Mouse (Mus musculus): ENCODE measurements around the gene Vgf. TPM values are rescaled to one million over a fixed set of nuclear protein-coding genes. Genes with fewer than 3 reads are reported as not detected.

The Vgf gene
- total RNA-seq, 2 experiments from 2014 or later: not detected

DNA sequence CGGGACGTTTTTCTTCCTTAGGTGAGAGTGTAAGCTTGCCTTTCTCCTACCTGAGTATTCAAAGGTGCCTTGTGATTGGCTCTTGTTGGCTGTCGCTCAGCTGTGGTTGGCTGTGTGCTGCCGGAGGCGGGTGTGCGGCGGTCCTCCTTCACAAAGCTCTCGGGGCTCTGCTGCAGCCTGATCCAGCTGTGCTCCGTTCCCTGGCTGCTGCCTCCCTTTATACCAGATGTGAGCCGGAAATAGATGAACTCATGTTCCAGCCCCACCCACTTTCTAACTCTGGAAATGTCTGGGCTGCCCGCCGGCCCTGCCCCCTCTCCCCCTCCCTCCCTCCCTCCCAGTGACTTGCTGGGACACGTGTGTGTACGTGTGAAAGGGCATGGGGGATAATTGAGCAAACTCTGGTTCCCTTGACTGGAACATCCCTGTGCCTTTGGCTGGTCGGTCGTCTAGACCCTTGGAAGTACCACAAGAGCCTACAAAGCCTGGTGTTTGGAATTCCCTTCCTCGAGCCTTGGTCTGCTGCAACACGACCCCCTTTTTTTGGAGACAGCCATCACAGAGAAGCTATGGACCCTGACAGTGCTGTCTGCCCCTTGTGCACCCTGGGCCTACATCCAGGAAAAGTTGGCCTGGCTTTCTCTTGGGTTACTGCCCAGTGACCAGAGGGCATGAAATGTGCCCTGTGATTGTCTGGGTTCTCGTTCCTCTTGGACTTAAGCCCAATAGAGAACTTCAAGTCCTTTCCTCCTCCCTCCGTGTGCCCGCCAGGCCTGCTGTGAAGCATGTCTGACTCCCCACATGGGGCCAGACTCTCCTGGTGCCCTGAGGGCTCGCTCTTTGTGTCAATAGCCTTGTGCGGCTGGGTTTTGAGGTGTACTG lies 46.1 kb downstream of the Vgf start, which contains the start of gene Serpine1:
Serpine1 (minus strand) TSS at position 190 of the 882 bp plus-strand sequence.
- peak; percentile 92 to 96 for DNase-seq

DNA sequence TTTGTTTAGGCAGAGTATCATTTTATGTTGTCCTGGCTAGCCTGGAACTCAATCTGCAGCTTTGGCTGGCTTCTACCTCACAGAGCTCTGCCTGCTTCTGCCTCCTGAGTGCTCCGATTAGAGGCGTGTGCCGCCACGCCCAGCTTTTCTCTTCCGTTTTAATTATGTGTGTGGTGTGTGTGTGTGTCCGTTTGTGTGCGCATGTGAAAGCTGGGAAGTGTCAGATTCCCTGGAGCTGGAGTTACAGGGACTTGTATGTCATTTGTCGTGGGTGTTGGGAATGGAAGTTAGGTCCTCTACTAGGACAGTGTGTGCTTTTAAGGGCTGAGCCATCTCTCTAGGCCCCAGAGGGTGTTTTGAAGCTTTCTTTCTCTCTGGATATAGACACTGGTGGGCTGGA lies 46.9 kb downstream of the Vgf start:
- DNase-seq: peak in 1 of 2 experiments; percentile 37

DNA sequence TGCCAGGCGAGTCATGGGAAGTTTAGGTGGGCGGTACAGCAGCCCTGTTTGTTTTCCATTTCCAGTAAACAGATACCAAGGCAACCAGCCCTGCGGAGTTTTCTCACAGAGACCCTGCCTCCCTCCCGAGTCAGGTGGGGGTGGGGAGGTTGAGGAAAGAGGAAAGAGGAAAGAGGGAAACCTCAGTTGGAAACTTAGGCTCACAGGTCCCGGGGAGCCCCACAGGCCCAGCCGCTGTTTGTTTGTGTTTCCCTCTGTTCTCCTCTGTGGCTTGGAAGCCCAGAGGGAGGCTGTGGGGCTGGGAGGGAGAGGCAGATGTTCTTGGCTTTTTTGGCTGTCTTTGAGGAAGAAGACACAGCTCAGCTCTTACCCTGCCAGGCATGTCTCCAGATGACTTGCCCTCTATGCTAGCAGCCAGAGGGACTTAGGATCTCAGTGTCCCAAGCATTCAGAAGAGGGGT lies 48.0 kb downstream of the Vgf start:
- peak; percentile 67 to 78 for DNase-seq

DNA sequence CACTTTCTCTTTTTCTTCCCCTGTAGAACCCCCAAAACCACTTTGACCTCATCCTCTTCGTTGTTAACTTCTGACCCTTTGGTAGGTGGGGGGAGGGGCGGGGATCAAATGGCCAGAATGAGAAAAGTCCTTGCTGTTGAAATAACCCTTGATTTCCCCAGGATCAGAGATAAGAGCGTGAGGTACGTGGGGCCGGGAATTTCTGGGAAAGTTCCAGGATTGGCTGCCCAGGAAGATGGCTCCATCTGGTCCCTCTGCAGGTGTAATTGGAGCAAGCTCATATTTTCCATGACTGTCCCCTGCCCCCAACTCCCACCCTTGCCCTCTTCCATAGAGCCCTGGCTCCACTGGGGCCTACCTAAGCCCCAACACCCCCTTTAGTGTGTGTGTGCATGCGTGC lies 49.5 kb downstream of the Vgf start:
- peak in 1 of 2 experiments; percentile 23 for DNase-seq

DNA sequence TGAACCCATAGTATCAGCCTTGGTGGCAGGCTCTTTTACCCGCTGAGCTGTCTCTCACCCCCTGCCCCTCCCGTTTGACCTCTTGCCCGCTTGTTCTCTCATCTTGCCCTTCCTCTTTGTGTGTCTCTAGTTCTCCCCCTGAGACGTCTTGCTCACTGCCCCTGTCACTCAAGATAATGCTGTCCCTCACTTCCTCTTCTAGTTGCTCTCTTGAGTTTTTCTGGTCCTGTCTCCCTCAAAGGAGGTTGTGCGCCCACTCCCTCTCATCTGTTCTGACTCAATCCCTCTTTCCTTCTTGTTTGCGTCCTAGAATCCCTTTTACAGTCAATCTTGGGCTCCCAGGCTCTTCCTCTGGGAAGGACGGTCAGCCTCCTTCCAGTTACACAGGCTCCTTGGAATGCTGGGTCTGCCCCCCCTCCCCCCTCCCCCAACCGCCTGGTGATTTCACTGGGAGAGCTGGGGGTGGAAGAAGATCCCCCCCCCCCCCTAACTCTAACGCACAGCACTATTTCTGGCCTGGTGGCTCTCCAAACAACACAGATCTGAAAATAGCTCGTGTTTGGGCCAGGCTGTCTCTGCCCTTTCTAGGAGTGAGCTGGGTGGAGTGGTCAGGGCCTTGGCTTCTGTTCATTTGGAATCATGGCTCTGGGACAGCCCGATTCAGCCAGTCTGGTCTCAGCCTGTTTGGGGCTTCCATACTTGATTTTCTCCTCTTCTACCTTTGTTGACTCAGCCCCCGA lies 50.2 kb downstream of the Vgf start:
- peak; percentile 75 to 88 for DNase-seq

DNA sequence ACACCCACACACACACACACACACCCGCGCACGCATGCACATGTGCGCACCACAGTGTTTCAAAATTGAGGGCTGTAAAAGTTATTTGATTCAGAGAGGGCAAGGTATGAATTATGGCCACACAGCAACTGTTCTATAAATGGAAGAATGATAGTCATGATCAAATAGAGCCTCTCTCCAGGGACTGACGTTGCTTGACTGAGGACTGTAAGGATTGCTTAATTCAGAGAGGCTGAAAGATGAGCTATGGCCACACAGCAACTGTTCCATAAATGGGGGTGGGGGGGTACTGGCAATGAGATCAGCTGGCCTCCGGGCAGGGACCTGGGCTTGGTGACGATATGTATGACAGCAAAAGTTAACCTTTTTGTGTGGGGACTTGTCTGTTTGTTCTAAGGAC lies 51.0 kb downstream of the Vgf start:
- no peak for DNase-seq

DNA sequence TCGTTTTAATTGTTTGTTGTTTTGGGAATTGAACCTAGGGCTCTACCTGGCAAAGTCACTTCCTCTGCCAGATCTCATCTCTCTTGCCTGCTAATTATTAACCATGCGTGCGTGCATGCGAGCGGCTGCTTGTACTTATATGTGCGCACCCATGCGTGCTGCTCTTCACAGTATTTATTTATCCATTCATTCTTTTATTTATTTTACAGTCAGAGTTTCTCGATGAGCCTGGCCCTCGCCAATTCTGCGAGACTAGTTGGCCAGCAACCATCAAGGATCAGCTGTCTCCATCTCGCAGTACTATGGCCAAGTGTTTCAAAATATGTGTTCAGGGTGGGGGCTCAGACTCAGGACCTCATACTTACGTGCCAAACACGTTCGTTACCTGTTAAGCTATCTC lies 51.8 kb downstream of the Vgf start:
- peak; percentile 32 to 39 for DNase-seq

DNA sequence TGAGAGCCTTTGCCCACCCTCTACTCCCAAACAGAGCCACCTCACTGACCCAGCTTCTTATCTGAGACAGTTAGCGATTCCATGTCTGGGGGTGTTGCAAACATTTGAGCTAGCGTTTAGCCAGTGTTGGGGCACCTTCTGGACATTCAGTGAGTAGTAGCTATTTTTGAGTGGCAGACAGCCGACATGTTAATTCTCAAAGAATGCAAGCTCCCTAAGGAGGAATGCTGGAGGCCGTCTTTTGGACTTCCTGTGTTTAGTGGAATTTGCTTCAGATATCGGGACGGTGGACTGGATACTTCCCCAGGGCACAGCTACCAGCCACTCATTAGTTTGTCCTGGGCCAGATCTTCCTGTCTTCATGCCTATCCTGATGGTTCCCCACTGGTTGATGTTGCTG lies 52.4 kb downstream of the Vgf start:
- peak; percentile 39 to 55 for DNase-seq

DNA sequence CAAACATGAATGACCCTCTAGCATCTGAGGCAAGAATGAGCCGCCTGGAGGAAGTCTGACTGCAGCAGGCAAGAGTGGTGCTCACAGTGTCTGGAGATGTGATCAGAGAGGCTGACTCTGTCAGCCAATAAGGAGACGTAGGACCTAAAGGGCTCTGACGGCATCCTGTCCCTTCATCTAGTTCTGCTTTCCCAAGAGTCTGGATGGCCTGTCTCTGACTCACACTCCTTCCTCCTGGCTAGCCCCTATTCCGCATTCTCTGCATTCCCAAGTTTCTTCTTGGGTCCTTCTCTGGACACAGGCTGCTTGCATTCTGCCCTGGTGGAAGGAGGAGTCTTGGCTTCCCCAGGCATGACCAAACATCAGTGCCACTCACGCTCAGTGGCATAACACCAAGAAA lies 53.7 kb downstream of the Vgf start:
- DNase-seq: peak; percentile 50 to 75

Small RNAs within 50 kb of the gene (microRNA-seq; reads per million reads assigned to microRNA genes)
- 10.3 to 13.3 reads per million in 2 experiments for gene Mir702

Other genes with a start within 250 kb of the Vgf start
- not detected for gene Col26a1, start 143.2 kb upstream of the Vgf start, total RNA-seq (2021)
- gene Ift22, start 118.2 kb upstream of the Vgf start, total RNA-seq (2021): 10 to 100 TPM in 1 of 2 experiments, 1 to 10 TPM in 1; 8.9 to 10.0 TPM
- 100 to 1,000 TPM; 190 to 205 TPM for gene Fis1, start 73.1 kb upstream of the Vgf start, total RNA-seq (2021)
- 1 to 10 TPM; 5.1 to 8.4 TPM for gene Cldn15, start 59.8 kb upstream of the Vgf start, total RNA-seq (2021)
- gene Plod3, start 39.4 kb upstream of the Vgf start, total RNA-seq (2021): 10 to 100 TPM; 33.2 to 35.8 TPM
- gene Znhit1, start 38.4 kb upstream of the Vgf start, total RNA-seq (2021): 10 to 100 TPM; 62.6 to 67.4 TPM
- gene Ap1s1, start 19.7 kb downstream of the Vgf start, total RNA-seq (2021): 10 to 100 TPM; 37.5 to 40.2 TPM
- gene Serpine1, start 45.9 kb downstream of the Vgf start, total RNA-seq (2021): 10 to 100 TPM; 18.4 to 33.2 TPM
- 10 to 100 TPM; 19.0 to 21.5 TPM for gene Trim56, start 89.8 kb downstream of the Vgf start, total RNA-seq (2021)
- not detected for gene Muc3, start 122.9 kb downstream of the Vgf start, total RNA-seq (2021)
- gene Muc3a, start 186.0 kb downstream of the Vgf start, total RNA-seq (2021): under 1 TPM; 0.33 to 0.40 TPM

Measured in heart, adult 18-20 months (tissue).